Mouse (Mus musculus) embryo, embryonic 11.5 days (tissue): Measurements from ENCODE around the gene Defb10.
"Not testable (repeated sequence)": the region's sequence is repeated elsewhere in the genome, so short reads cannot be mapped to it uniquely, and the experiment has no call there.

Experiments used
- DNase-seq: peaks from one replicate; pipeline ENCODE4 v3.0.0-alpha.2; 2012; ENCODE audit warnings: low read depth, low spot score

Defb10 gene

DNA sequence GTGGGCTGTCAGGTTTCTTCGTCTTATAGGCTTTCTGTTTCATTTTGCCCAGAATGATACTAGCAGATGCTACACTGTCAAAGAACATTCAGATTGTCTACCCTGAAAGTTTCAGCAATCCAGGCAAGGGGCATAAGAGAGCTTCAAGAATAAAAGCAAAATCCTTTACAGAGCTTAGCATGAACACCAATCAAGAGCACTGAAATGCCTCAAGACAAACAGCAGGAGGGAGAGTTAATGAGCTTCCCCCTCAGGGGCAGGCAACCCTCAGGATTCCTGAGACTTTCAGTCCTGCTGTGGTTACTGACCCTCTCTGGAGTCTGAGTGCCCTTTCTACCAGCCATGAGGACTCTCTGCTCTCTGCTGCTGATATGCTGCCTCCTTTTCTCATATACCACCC is at the start of gene Defb10:
Gene Defb10, plus strand, starts transcription at position 316 of the 400 bp plus-strand sequence.
- DNase-seq, result not testable (repeated sequence)

GRCm38 (mm10) chr8:21885321-21885720 is 26.6 kb downstream of the Defb10 start, which contains the start of gene Defb9:
Defb9 (minus strand) TSS chr8:21885421.
- not testable (repeated sequence) for DNase-seq

GRCm38 (mm10) chr8:21906290-21906689 is 47.6 kb downstream of the Defb10 start, which contains the start of gene Defb11:
Defb11 (minus strand) TSS chr8:21906412.
- not testable (repeated sequence) for DNase-seq
